27 mouse cellular contexts compared by ENCODE assay signal in genomic region chr6:8488249-8488648, GRCm38 (mm10). TPM values are rescaled to one million over a fixed set of nuclear protein-coding genes. Genes with fewer than 3 reads are reported as not detected.
A peak's percentile ranks its signal among the peaks of the same experiment; 100 is the strongest.
DNase-seq lines count a peak whose midpoint lies in the region; ATAC-seq and TF ChIP-seq lines count a peak whose summit lies in the region.
"Had no signal": no experiment of that assay in that cellular context is flagged by ENCODE, and none has a peak within 500 bp of the region (broad histone marks: within the 10 kb centered on the region; RNA-seq: fewer than 3 reads in every experiment).

No protein-coding gene starts in this region.

- H3K9ac ChIP-seq in liver, embryonic 11.5 days (ENCODE audit: low read depth, low read length) = no peak overlapping the region
- H3K9ac ChIP-seq in MEL (ENCODE audit: control insufficient read depth, low read depth, low read length, poor library complexity, severe bottlenecking) = peak overlapping the region; percentile 61
- H3K9ac ChIP-seq in liver, embryonic 12.5 days = no peak overlapping the region; the same call in 1 of the 2 replicates
- H3K9ac ChIP-seq: forebrain, postnatal 0 days; hindbrain, embryonic 14.5 days; neural tube, embryonic 12.5 days had no signal

- no peak for TF ChIP-seq CTCF in MEL (IDR thresholded peaks at IDR 0.05 in 2 of 3, conservative IDR thresholded peaks at IDR 0.05 in 1 of 3; ENCODE audit: control insufficient read depth in 1 of 3, insufficient read depth in 1 of 3, low read depth in 2 of 3, low read length in 3 of 3, poor library complexity in 1 of 3, severe bottlenecking in 1 of 3)

- no peaks in the 10 kb centered on the region for H3K36me3 ChIP-seq in liver, embryonic 11.5 days (ENCODE audit: control insufficient read depth, insufficient read depth, low read length)
- H3K36me3 ChIP-seq in MEL (ENCODE audit: control insufficient read depth in 1 of 2, insufficient read depth in 2 of 2, low read length in 2 of 2) = peaks cover 0 to 57% of the 10 kb centered on the region in 2 experiments; a peak in 2 of 4 replicates
- no peaks in the 10 kb centered on the region for H3K36me3 ChIP-seq in liver, embryonic 12.5 days
- H3K36me3 ChIP-seq: embryonic facial prominence, embryonic 10.5 days; midbrain, embryonic 13.5 days; neural tube, embryonic 12.5 days had no signal

- DNase-seq in liver, embryonic 11.5 days (ENCODE audit: low spot score) = no peak
- no peak for DNase-seq in liver
- peak; percentile 80 for DNase-seq in MEL (ENCODE audit: low read depth, low spot score)
- no peak for DNase-seq in adrenal gland, adult (ENCODE audit: inconsistent age in 2 of 2, low spot score in 1 of 2)
- DNase-seq: adrenal gland, postnatal 14 days; cerebellum, adult 11 months; cerebellum, adult 9-11 months; forebrain, postnatal 0 days; gastrocnemius, postnatal 25 days; heart, adult 2 months; heart, postnatal 36 days; kidney, adult 8-10 months; kidney, postnatal 10 days; lung, adult 18-20 months; lung, postnatal 10 days; retina, postnatal 1 day; right cerebral cortex, postnatal 25 days; spleen, adult 18-20 months had no signal

- no peaks in the 10 kb centered on the region for H3K9me3 ChIP-seq in liver, embryonic 11.5 days (ENCODE audit: control insufficient read depth, low read length)
- no peaks in the 10 kb centered on the region for H3K9me3 ChIP-seq in MEL (replicated peaks; ENCODE audit: insufficient read depth, low read length)
- no peaks in the 10 kb centered on the region for H3K9me3 ChIP-seq in liver, embryonic 12.5 days (replicated peaks)
- H3K9me3 ChIP-seq: embryonic facial prominence, embryonic 10.5 days; midbrain, embryonic 13.5 days; neural tube, embryonic 12.5 days had no signal

- peak overlapping the region; percentile 14; the same call in 1 of the 2 replicates for H3K4me2 ChIP-seq in liver, embryonic 11.5 days
- H3K4me2 ChIP-seq in liver, embryonic 12.5 days = peak overlapping the region; percentile 68
- H3K4me2 ChIP-seq: hindbrain, embryonic 14.5 days; neural tube, embryonic 12.5 days had no signal

- no peak for TF ChIP-seq RAD21 in MEL (IDR thresholded peaks at IDR 0.05; ENCODE audit: low read depth, low read length)

- WGBS in liver, embryonic 11.5 days = 36% methylated on average over 5 of the region's 5 CpGs
- 25% methylated on average over 5 of the region's 5 CpGs for WGBS in liver, embryonic 12.5 days (ENCODE audit: insufficient replicate concordance)

- peak overlapping the region; percentile 55 for H3K27ac ChIP-seq in liver, embryonic 11.5 days (ENCODE audit: low read depth, low read length)
- H3K27ac ChIP-seq in MEL (ENCODE audit: control insufficient read depth, low read depth, low read length) = peak overlapping the region; percentile 97
- peak overlapping the region; percentile 90 for H3K27ac ChIP-seq in liver, embryonic 12.5 days
- H3K27ac ChIP-seq: embryonic facial prominence, embryonic 10.5 days; heart, adult 2 months; hindbrain, embryonic 14.5 days; neural tube, embryonic 12.5 days had no signal

- H3K4me1 ChIP-seq in liver, embryonic 11.5 days (replicated peaks; ENCODE audit: control insufficient read depth, insufficient read depth, low read length) = peaks cover 30% of the 10 kb centered on the region
- peaks cover 42 to 54% of the 10 kb centered on the region in 2 experiments for H3K4me1 ChIP-seq in MEL (ENCODE audit: control insufficient read depth in 1 of 2, insufficient read depth in 2 of 2, low read length in 2 of 2)
- peaks cover 48% of the 10 kb centered on the region for H3K4me1 ChIP-seq in liver, embryonic 12.5 days
- H3K4me1 ChIP-seq: neural tube, embryonic 12.5 days had no signal

- no peak overlapping the region for H3K4me3 ChIP-seq in liver, embryonic 11.5 days (ENCODE audit: low read depth, low read length)
- H3K4me3 ChIP-seq in MEL (ENCODE audit: control insufficient read depth in 1 of 2, insufficient read depth in 1 of 2, low read depth in 2 of 2, low read length in 2 of 2) = peak overlapping the region; percentile 31 to 42
- H3K4me3 ChIP-seq in liver, embryonic 12.5 days = no peak overlapping the region
- H3K4me3 ChIP-seq: embryonic facial prominence, embryonic 10.5 days; heart, adult 2 months; midbrain, embryonic 13.5 days; neural tube, embryonic 12.5 days had no signal

- peak in 1 of 2 experiments; percentile 60; a peak in 3 of 4 replicates for TF ChIP-seq EP300 in MEL (IDR thresholded peaks at IDR 0.05; ENCODE audit: low read depth in 1 of 2, low read length in 2 of 2)

- H3K79me2 ChIP-seq in MEL (ENCODE audit: control insufficient read depth, insufficient read depth, low read length, poor library complexity) = no peaks in the 10 kb centered on the region; the same call in 1 of the 2 replicates

- peak; percentile 28; the same call in 1 of the 2 replicates for ATAC-seq in liver, embryonic 11.5 days (replicated peaks; ENCODE audit: low FRiP score)
- ATAC-seq in liver, embryonic 12.5 days = no peak
- ATAC-seq in megakaryocyte progenitor cell, adult 5-6 weeks (replicated peaks; ENCODE audit: poor library complexity) = 0 out of 2 replicates have a peak, but pooled peaks have one; percentile 5
- ATAC-seq in monocyte, adult 5-6 weeks (replicated peaks; ENCODE audit: insufficient number of reproducible peaks, low FRiP score, low TSS enrichment, poor library complexity, severe bottlenecking) = no peak
- ATAC-seq: activated CD4-positive, CD25-positive, alpha-beta regulatory T cell, adult 4 months; forebrain, postnatal 0 days; inflammation-experienced regulatory T-cells, adult 6 months had no signal

- no peaks in the 10 kb centered on the region for H3K27me3 ChIP-seq in liver, embryonic 11.5 days (replicated peaks; ENCODE audit: control insufficient read depth, insufficient read depth, low read length)
- no peaks in the 10 kb centered on the region for H3K27me3 ChIP-seq in MEL (ENCODE audit: control insufficient read depth in 1 of 2, insufficient read depth in 2 of 2, low read length in 2 of 2)
- no peaks in the 10 kb centered on the region for H3K27me3 ChIP-seq in liver, embryonic 12.5 days (replicated peaks)
- H3K27me3 ChIP-seq: midbrain, embryonic 13.5 days; neural tube, embryonic 12.5 days had no signal

- TF ChIP-seq POLR2A in MEL (IDR thresholded peaks at IDR 0.05; ENCODE audit: control insufficient read depth in 1 of 2, insufficient read depth in 1 of 2, low read depth in 1 of 2, low read length in 2 of 2, poor library complexity in 1 of 2) = no peak

TF ChIP-seq in MEL, 35 proteins besides CTCF, POLR2A, EP300 and RAD21:
- TF ChIP-seq ZKSCAN1 (IDR thresholded peaks at IDR 0.05; ENCODE audit: low read depth, low read length) (no peak), MYC (IDR thresholded peaks at IDR 0.05; ENCODE audit: low read depth, low read length) (peak; percentile 57; the same call in 1 of the 2 replicates), TAL1 (IDR thresholded peaks at IDR 0.05; ENCODE audit: low read length) (no peak), POLR2AphosphoS2 (IDR thresholded peaks at IDR 0.05; ENCODE audit: low read length) (no peak), NRF1 (IDR thresholded peaks at IDR 0.05; ENCODE audit: insufficient read depth, low read depth, low read length, poor library complexity, severe bottlenecking) (no peak), MXI1 (IDR thresholded peaks at IDR 0.05; ENCODE audit: low read depth, low read length) (0 out of 2 replicates have a peak, but pooled peaks have one; percentile 32), KAT2A (conservative IDR thresholded peaks at IDR 0.05; ENCODE audit: low read depth, low read length) (no peak), MEF2A (IDR thresholded peaks at IDR 0.05; ENCODE audit: extremely low read depth, insufficient replicate concordance, low read depth, low read length, poor library complexity, severe bottlenecking) (no peak), GABPA (IDR thresholded peaks at IDR 0.05; ENCODE audit: low read depth, low read length) (no peak), GATA1 (IDR thresholded peaks at IDR 0.05; ENCODE audit: low read depth, low read length) (peak; percentile 34), ZMIZ1 (IDR thresholded peaks at IDR 0.05; ENCODE audit: low read depth, low read length) (peak; percentile 67; the same call in 1 of the 2 replicates), ETS1 (IDR thresholded peaks at IDR 0.05; ENCODE audit: low read depth, low read length) (peak; percentile 59), E2F4 (IDR thresholded peaks at IDR 0.05; ENCODE audit: borderline replicate concordance, low read depth, low read length) (no peak), SIN3A (IDR thresholded peaks at IDR 0.05; ENCODE audit: low read length) (no peak; the same call in 1 of the 2 replicates), TCF12 (IDR thresholded peaks at IDR 0.05; ENCODE audit: low read depth, low read length) (no peak; the same call in 1 of the 2 replicates), SMC3 (IDR thresholded peaks at IDR 0.05; ENCODE audit: low read depth, low read length) (no peak), ZC3H11A (IDR thresholded peaks at IDR 0.05; ENCODE audit: low read depth, low read length) (no peak), USF1 (IDR thresholded peaks at IDR 0.05; ENCODE audit: low read depth, low read length) (no peak), MAFK (IDR thresholded peaks at IDR 0.05; ENCODE audit: borderline replicate concordance, low read depth, low read length) (no peak), RCOR1 (IDR thresholded peaks at IDR 0.05; ENCODE audit: low read depth, low read length) (peak; percentile 55; the same call in 1 of the 2 replicates), MAZ (IDR thresholded peaks at IDR 0.05; ENCODE audit: low read depth, low read length) (no peak), MYB (IDR thresholded peaks at IDR 0.05; ENCODE audit: low read depth, low read length) (0 out of 2 replicates have a peak, but pooled peaks have one; percentile 46), USF2 (IDR thresholded peaks at IDR 0.05; ENCODE audit: borderline replicate concordance in 1 of 2, insufficient read depth in 1 of 2, low read depth in 1 of 2, low read length in 2 of 2) (no peak), POLR2AphosphoS5 (IDR thresholded peaks at IDR 0.05; ENCODE audit: borderline replicate concordance, low read depth, low read length) (no peak), NELFE (IDR thresholded peaks at IDR 0.05; ENCODE audit: low read depth, low read length) (0 out of 2 replicates have a peak, but pooled peaks have one; percentile 25)

RNA-seq across cellular contexts. Expression of gene Glcci1, which starts 21.2 kb away (rescaled TPM):
- 3.8 and 3.9 TPM in 2 replicates for polyA plus RNA-seq in liver, embryonic 11.5 days (2014; fragmentation: Nextera tagmentation; extraction: Ambion mirVana)
- total RNA-seq in MEL (2012; rRNA removed) = 1.8 and 2.1 TPM in 2 replicates
- 10 to 100 TPM in 1 of 2 experiments, 1 to 10 TPM in 1; 7.9 to 31.1 TPM for polyA plus RNA-seq in MEL (2012; ENCODE audit: insufficient read depth in 1 of 2, insufficient read length in 2 of 2, low read depth in 1 of 2, low replicate concordance in 2 of 2, missing spikeins in 1 of 2)
- polyA plus RNA-seq in liver, embryonic 12.5 days (2016; fragmentation: Nextera tagmentation; extraction: Ambion mirVana) = 1.6 and 1.8 TPM in 2 replicates
- 5.1 and 7.1 TPM in 2 replicates for total RNA-seq in megakaryocyte progenitor cell, adult 5-6 weeks (2015)
- 0.54 and 5.1 TPM in 2 replicates for total RNA-seq in megakaryocyte progenitor cell, adult 5-6 weeks (2017)
- 15.1 to 25.3 TPM (median 19.9 TPM) in 3 replicates for total RNA-seq in monocyte, adult 5-6 weeks (2017)

Comparison
In these comparisons a context has a peak if more than half of its experiments do, and no peak if none do; other contexts are left out.
1. ATAC-seq: peak in liver, embryonic 11.5 days (single experiment) and megakaryocyte progenitor cell, adult 5-6 weeks (single experiment); none in liver, embryonic 12.5 days (single experiment) and monocyte, adult 5-6 weeks (single experiment).
2. H3K4me3 ChIP-seq: peak in MEL (2 of 2); none in liver, embryonic 11.5 days (single experiment) and liver, embryonic 12.5 days (single experiment).
3. Peak in every context shown above with its lines, with median percentiles within 50 percentile points of each other: H3K27ac ChIP-seq.